Mouse (Mus musculus) neural tube, embryonic 13.5 days (tissue): Measurements from ENCODE around the gene Fam83e. TPM values are rescaled to one million over a fixed set of nuclear protein-coding genes. Genes with fewer than 3 reads are reported as not detected.
A peak's percentile ranks its signal among the peaks of the same experiment; 100 is the strongest.

ENCODE experiments used
- ATAC-seq: fragments of 200-750 bp; cut with Nextera tagmentation; 2 replicates; pipeline ENCODE4 v1.8.0; 2017; ENCODE audit warnings: low read depth, mild to moderate bottlenecking, moderate TSS enrichment, moderate library complexity
- H3K27ac ChIP-seq: fragments of 300-500 bp; sonication (generic); replicated peaks from 2 replicates; pipeline ENCODE4 v1.5.1; 2015; ENCODE audit warnings: moderate library complexity, mild to moderate bottlenecking, inconsistent platforms
- H3K27me3 ChIP-seq: fragments of 300-500 bp; sonication (generic); 2 replicates; pipeline ENCODE4 v1.6.1; 2015; ENCODE audit warnings: mild to moderate bottlenecking, inconsistent platforms
- H3K36me3 ChIP-seq: fragments of 300-500 bp; sonication (generic); 2 replicates; pipeline ENCODE4 v1.6.1; 2015; ENCODE audit warnings: mild to moderate bottlenecking, inconsistent platforms
- H3K4me1 ChIP-seq: fragments of 300-500 bp; sonication (generic); replicated peaks from 2 replicates; pipeline ENCODE4 v1.6.1; 2015; ENCODE audit warnings: inconsistent platforms
- H3K4me2 ChIP-seq: fragments of 300-500 bp; sonication (generic); 2 replicates; pipeline ENCODE4 v1.6.1; 2015; ENCODE audit warnings: inconsistent platforms, mild to moderate bottlenecking, moderate library complexity
- H3K4me3 ChIP-seq: fragments of 300-500 bp; sonication (generic); 2 replicates; pipeline ENCODE4 v1.5.1; 2015; ENCODE audit warnings: mild to moderate bottlenecking, inconsistent platforms
- H3K9ac ChIP-seq: fragments of 300-500 bp; sonication (generic); 2 replicates; pipeline ENCODE4 v1.6.1; 2015; ENCODE audit warnings: moderate library complexity, mild to moderate bottlenecking, inconsistent platforms
- H3K9me3 ChIP-seq: fragments of 300-500 bp; sonication (generic); 2 replicates; pipeline ENCODE4 v1.6.1; 2016; ENCODE audit warnings: inconsistent platforms
- WGBS: fragments of 180-500 bp; shearing (Covaris S2); methylation state at CpG from one replicate; pipeline ENCODE4 v1.1.7; 2015; 5-methylcytosine and 5-hydroxymethylcytosine counted together
- polyA plus RNA-seq: library from polyadenylated mRNA; unstranded; fragments of >200 nt; fragmentation: Nextera tagmentation; extraction: Ambion mirVana; gene quantifications from 2 replicates; pipeline ENCODE4 v1.2.1, GENCODE M21; 2015

Fam83e gene
- polyA plus RNA-seq, 1 experiment from 2014 or later = 0.39 TPM

DNA sequence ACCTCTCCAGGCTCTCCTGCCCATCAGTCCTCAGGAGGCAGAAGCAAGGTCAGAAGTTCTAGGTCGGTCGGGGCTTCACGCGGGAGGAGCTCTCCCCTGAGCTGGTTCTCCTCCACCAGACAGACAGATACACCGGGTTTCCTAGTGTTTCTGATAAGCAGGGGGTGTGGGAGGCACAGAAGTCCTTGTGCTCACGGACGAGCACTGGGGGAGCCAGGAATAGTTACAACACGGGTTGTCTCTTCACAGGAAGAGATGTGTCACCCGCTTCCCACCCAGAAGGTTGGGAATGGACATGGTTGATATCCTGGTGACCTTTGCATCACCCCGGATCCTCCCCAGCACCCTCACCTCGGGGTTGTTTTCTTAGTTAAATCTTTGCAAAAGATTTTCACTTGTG, 31.2 kb upstream of the Fam83e start:
- Histone ChIP-seq H3K4me2 (no peak overlapping the region), H3K27ac (no peak overlapping the region), H3K27me3 (no peaks in the 10 kb centered on the region; the same call in 1 of the 2 replicates), H3K36me3 (no peaks in the 10 kb centered on the region), H3K4me3 (no peak overlapping the region), H3K9ac (no peak overlapping the region), H3K4me1 (peaks cover 20% of the 10 kb centered on the region), H3K9me3 (no peaks in the 10 kb centered on the region)
- ATAC-seq = no peak
- 76% methylated on average over 11 of the region's 11 CpGs for WGBS

DNA sequence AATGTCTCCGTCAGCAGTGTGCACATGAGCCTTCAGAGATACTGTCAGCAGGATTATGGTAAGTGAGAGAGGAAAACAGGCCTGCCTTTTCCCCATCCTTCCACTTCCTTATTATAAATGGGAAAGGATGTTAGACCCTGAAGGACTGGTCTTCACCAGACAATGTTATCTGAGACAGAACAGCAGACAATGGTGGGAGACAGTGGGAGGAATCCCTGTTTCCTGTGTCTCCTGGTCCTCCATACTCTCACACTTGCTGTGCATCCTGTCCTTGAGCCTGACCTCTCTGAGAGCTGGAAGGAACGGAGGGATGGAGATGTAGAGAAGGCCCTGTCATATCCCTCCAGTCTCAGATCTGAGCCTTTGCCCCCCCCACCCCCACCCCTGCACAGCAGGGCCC, 28.6 kb upstream of the Fam83e start:
- Histone ChIP-seq H3K9me3 (no peaks in the 10 kb centered on the region), H3K4me2 (no peak overlapping the region), H3K27ac (no peak overlapping the region), H3K4me1 (no peaks in the 10 kb centered on the region; the same call in 1 of the 2 replicates), H3K36me3 (no peaks in the 10 kb centered on the region), H3K4me3 (no peak overlapping the region), H3K9ac (no peak overlapping the region), H3K27me3 (no peaks in the 10 kb centered on the region; the same call in 1 of the 2 replicates)
- ATAC-seq = no peak
- WGBS = 88% methylated on average over 2 of the region's 2 CpGs

DNA sequence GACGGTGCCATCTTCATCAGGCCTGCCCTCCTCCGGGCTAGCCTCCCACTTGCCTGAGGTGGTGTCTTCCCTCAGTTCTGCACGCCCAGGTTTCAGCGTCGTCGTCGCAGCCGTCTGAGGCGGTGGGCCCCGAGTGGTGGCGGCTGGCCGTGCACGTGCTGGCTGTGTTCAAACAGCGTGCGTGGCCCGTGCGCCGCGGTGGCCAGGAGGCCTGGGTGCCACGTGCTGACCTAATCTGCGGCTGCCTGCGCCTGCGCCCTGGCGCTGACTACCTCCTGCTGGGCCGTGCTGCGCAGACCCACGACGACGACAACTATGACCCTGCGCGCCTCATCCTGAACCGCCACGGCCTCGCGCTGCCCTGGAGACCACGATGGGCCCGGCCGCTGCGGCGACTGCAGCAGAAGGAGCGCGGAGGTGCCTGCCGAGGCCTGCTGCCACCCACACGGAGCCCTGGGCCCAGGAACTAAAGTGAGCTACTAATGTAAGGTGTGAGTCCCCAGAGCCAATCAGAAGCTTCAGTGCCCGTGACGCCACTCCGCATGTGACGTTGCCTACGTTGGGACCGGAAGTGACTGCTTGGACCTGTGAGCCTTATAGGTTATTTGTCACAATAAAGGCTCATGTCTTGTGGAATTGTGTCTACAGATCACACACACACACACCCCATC, 27.0 kb upstream of the Fam83e start, which contains the start of gene Sec1:
TSS of gene Sec1 (minus strand) at position 482 of the 671 bp plus-strand sequence.
- H3K36me3 ChIP-seq = no peaks in the 10 kb centered on the region
- no peak within 1 kb of the TSS for H3K4me3 ChIP-seq
- peaks cover 12% of the 10 kb centered on the region for H3K27me3 ChIP-seq
- ATAC-seq = no peak
- 87% methylated on average over 50 of the region's 50 CpGs for WGBS
- no peaks in the 10 kb centered on the region for H3K9me3 ChIP-seq
- H3K4me1 ChIP-seq = peaks cover 8% of the 10 kb centered on the region; the same call in 1 of the 2 replicates
- no peak within 1 kb of the TSS for H3K9ac ChIP-seq
- no peak within 1 kb of the TSS for H3K4me2 ChIP-seq
- H3K27ac ChIP-seq = no peak within 1 kb of the TSS

DNA sequence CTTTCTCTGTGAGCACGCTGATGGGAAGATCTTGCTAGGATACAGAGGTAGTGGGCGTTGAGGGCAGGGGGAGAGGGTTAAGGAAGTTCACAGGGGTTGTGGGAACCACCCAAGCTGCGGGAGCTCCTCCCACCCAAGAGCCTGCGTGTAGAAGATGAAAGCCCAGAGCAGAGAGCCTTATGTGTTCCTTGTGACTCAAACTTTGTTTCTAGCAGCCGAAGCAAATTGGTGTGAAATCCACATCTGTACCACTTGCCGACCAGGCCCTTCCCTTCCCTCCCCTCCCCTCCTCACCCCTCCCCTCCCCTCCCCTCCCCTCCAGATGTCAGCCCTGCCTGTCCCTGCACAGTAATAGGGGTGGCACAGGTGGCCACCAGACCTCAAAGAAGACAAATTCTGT, 25.9 kb upstream of the Fam83e start:
- no peak for ATAC-seq
- WGBS = 4% methylated on average over 6 of the region's 6 CpGs

DNA sequence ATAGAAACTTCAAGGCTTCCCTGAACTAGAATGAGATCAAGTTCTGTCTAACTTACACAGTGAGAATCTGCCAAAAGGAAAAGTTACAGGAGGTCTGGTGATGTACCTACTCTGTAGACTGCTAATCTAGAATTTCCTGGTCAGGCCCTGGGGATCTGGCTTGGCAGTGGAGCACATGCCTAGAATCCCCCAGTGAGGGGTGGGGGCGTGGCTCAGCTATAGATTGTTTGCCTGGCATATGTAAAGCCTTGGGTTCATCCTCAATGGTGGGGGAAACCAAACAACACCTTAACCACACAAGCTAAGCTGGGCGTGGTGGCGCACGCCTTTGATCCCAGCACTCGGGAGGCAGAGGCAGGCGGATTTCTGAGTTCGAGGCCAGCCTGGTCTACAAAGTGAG, 23.1 kb upstream of the Fam83e start:
- ATAC-seq = no peak

More for the DNA sequence above, 25.9 kb upstream of the Fam83e start:
- Histone ChIP-seq H3K27me3 (peaks cover 22% of the 10 kb centered on the region), H3K36me3 (no peaks in the 10 kb centered on the region), H3K4me3 (no peak overlapping the region), H3K4me1 (peaks cover 18% of the 10 kb centered on the region), H3K27ac (no peak overlapping the region), H3K9me3 (no peaks in the 10 kb centered on the region), H3K4me2 (no peak overlapping the region), H3K9ac (no peak overlapping the region)

DNA sequence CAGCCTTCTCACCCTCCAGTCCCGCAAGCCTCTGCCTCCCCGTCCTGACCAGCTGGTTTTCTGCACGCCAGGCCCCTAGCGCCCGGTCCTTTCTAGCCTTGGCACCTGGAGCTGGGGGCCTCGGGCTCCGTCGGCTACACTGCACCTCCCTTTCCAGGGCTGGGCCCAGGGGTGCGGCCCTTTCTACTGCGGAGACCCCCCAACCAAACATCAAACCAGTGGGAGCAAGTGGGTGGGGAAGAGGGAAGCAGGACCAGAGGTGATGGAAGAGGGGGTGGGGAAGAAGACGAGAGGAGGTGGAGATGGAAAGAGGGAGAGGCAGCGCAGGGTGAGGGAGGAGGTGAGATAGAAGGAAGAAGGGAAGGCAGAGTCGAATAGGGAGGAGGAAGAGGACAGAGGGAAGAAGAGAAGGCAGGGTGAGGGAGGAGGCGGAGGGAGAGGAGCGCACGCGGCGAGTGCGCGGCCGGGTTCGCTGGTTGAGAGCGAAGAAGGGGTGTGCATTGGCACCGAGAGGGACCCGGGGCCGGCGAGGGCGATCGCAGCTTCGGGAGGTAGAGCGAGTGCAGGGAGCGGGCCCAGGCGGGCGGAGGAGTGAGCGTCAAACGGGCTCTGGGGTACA, 21.4 kb upstream of the Fam83e start, which contains the start of gene Car11:
TSS of gene Car11 (plus strand) at position 321 of the 619 bp plus-strand sequence.
- Histone ChIP-seq H3K9me3 (no peaks in the 10 kb centered on the region), H3K4me3 (peak within 1 kb of the TSS; percentile 52), H3K36me3 (no peaks in the 10 kb centered on the region), H3K4me2 (peak within 1 kb of the TSS; percentile 88), H3K9ac (peak within 1 kb of the TSS; percentile 81), H3K27ac (peak within 1 kb of the TSS; percentile 80), H3K4me1 (peaks cover 57% of the 10 kb centered on the region), H3K27me3 (peaks cover 27% of the 10 kb centered on the region)
- 1% methylated on average over 33 of the region's 36 CpGs for WGBS
- peak; percentile 1; the same call in 1 of the 2 replicates for ATAC-seq

More for the DNA sequence above, 23.1 kb upstream of the Fam83e start:
- H3K9ac ChIP-seq = no peak overlapping the region
- H3K4me3 ChIP-seq = no peak overlapping the region
- H3K27me3 ChIP-seq = peaks cover 27% of the 10 kb centered on the region
- H3K36me3 ChIP-seq = no peaks in the 10 kb centered on the region
- H3K4me2 ChIP-seq = no peak overlapping the region
- no peaks in the 10 kb centered on the region for H3K9me3 ChIP-seq
- H3K4me1 ChIP-seq = peaks cover 42% of the 10 kb centered on the region
- no peak overlapping the region for H3K27ac ChIP-seq
- WGBS = 89% methylated on average over 7 of the region's 7 CpGs

DNA sequence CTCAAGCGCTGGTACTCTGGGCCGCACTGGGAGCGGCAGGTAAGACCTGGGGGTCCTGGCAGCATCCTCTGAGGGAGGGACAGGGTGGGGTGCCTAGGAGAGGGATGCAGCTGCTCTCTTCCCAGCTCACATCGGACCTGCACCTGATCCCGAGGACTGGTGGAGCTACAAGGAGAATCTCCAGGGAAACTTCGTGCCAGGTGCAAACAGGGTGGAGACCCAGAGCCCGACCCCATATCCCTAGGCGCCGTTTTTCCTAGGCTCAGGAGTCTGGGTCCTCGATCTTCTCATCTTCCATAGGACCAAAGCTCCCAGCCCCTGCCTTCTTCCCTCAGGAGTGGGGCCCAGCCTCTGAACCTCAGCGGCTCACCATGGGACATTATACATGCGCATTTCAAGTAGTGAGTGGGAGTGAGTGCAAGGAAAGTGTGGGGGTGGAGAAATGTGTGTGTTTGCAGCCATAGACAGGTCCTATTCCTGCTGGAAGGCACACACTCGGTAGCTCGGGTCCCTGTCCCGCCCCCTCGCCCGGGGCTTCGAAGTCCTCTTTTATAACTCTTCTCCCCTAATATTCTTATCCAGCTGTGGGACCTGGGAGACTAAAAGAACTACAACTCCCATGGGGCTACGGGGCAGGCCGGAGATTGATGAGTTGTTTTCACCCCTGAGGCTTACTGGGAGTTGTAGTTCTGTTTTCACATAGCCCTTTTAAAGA, 20.6 kb upstream of the Fam83e start:
- peaks cover 61% of the 10 kb centered on the region for H3K4me1 ChIP-seq
- H3K9me3 ChIP-seq = no peaks in the 10 kb centered on the region
- 1% methylated on average over 20 of the region's 20 CpGs for WGBS
- peak overlapping the region; percentile 52 for H3K4me3 ChIP-seq
- peak overlapping the region; percentile 88 for H3K4me2 ChIP-seq
- H3K27me3 ChIP-seq = peaks cover 27% of the 10 kb centered on the region
- ATAC-seq = peak; percentile 7; the same call in 1 of the 2 replicates
- peak overlapping the region; percentile 80 for H3K27ac ChIP-seq
- no peaks in the 10 kb centered on the region for H3K36me3 ChIP-seq
- peak overlapping the region; percentile 81 for H3K9ac ChIP-seq

DNA sequence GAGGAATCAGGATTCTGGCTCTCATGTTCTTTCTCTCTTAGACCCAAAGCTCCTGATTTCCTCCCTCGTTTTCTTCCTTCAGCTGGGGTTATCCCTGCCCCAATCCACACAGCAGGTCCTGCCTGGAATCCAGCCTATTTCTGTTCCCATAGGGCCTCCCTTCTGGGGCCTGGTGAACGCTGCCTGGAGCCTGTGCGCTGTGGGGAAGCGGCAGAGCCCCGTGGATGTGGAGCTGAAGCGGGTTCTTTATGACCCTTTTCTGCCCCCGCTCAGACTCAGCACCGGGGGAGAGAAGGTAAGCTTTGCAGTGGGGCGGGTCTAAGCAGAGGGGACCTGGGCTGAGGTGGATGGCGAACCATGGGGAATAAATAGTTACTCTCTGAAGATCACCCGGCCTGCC, 19.9 kb upstream of the Fam83e start:
- 21% methylated on average over 11 of the region's 11 CpGs for WGBS

DNA sequence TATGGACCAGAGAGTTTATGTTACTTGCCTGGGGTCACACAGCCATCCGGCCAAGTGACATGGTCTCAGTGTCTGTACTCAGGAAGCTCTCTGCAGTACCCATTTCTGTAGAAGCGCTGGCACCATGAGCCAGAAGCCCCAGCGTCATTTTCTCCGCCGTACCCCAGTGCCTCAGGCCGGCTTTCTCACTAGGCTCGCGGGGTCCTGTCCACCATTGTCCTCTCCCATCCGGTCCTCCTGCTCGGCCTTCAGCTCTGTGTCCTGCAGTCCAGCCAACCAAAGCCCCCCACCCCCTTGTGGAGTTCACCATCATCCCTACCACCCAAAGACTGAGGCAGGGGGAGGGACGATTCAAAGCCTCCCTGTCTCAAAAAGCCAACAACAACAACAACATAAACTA, 19.4 kb upstream of the Fam83e start:
- Histone ChIP-seq H3K9me3 (no peaks in the 10 kb centered on the region), H3K9ac (peak overlapping the region; percentile 67; the same call in 1 of the 2 replicates), H3K27ac (no peak overlapping the region), H3K4me2 (peak overlapping the region; percentile 88), H3K4me1 (peaks cover 73% of the 10 kb centered on the region), H3K36me3 (no peaks in the 10 kb centered on the region), H3K27me3 (peaks cover 27% of the 10 kb centered on the region), H3K4me3 (peak overlapping the region; percentile 52)
- WGBS = 79% methylated on average over 11 of the region's 11 CpGs
- no peak for ATAC-seq

More for the DNA sequence above, 19.9 kb upstream of the Fam83e start:
- H3K27ac ChIP-seq = peak overlapping the region; percentile 76
- peaks cover 27% of the 10 kb centered on the region for H3K27me3 ChIP-seq
- H3K4me2 ChIP-seq = peak overlapping the region; percentile 88
- peak overlapping the region; percentile 52 for H3K4me3 ChIP-seq
- peaks cover 67% of the 10 kb centered on the region for H3K4me1 ChIP-seq
- peak overlapping the region; percentile 67 for H3K9ac ChIP-seq
- H3K36me3 ChIP-seq = no peaks in the 10 kb centered on the region
- H3K9me3 ChIP-seq = no peaks in the 10 kb centered on the region
- no peak for ATAC-seq

DNA sequence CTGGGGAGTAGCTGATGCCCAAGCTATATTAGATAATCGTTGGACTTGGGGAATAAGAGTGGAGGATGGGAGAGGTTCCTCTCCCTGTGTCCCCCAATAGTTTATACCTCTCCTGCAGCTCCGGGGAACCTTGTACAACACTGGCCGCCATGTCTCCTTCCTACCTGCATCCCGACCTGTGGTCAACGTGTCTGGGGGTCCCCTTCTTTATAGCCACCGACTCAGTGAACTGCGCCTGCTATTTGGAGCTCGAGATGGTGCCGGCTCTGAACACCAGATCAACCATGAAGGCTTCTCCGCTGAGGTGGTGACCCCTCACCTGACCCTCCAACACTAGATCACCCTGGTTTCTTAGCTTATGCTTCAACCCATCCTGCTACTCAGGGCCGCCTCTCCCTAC, 18.7 kb upstream of the Fam83e start:
- 87% methylated on average over 11 of the region's 11 CpGs for WGBS
- Histone ChIP-seq H3K4me3 (no peak overlapping the region), H3K4me2 (0 out of 2 replicates have a peak overlapping the region, but pooled peaks have one; percentile 99), H3K9me3 (no peaks in the 10 kb centered on the region), H3K36me3 (no peaks in the 10 kb centered on the region), H3K4me1 (peaks cover 80% of the 10 kb centered on the region), H3K27me3 (peaks cover 27% of the 10 kb centered on the region), H3K27ac (no peak overlapping the region), H3K9ac (no peak overlapping the region)
- ATAC-seq = no peak

DNA sequence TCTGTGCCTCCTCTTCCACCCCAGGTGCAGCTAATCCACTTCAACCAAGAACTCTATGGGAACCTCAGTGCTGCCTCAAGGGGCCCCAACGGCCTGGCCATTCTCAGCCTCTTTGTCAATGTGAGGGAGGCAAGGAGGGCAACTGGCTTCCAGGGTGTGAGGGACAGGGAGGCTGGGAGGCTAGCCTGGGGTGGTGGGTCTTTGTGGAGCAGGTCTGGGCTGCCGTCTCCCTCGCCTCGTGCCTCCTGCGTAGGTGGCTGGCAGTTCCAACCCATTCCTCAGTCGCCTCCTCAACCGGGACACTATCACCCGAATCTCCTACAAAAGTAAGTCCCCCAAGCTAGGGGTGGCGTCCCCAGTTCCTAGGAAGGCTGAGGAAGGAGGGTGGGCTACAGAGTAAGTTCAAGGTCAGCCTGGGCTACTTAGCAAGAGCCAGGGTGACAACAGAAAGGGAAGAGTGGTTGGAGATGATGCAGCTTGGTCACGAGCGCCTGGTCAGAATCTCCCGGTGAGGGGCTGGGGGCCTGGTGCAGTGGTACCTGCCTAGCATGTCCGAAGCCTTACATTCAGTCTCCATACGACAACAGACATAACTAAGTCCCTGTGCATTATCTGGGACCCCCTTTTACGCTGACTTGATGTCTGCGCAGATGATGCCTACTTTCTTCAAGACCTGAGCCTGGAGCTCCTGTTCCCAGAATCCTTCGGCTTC, 18.0 kb upstream of the Fam83e start:
- peak overlapping the region; percentile 92 for H3K27ac ChIP-seq
- no peaks in the 10 kb centered on the region for H3K9me3 ChIP-seq
- H3K36me3 ChIP-seq = no peaks in the 10 kb centered on the region
- peaks cover 24% of the 10 kb centered on the region for H3K27me3 ChIP-seq
- ATAC-seq = no peak
- H3K4me2 ChIP-seq = peak overlapping the region; percentile 99
- WGBS = 92% methylated on average over 17 of the region's 17 CpGs
- H3K4me3 ChIP-seq = peak overlapping the region; percentile 60; the same call in 1 of the 2 replicates
- H3K9ac ChIP-seq = peak overlapping the region; percentile 75
- peaks cover 86% of the 10 kb centered on the region for H3K4me1 ChIP-seq
